Mouse (Mus musculus): ENCODE measurements around the gene Hykk. TPM values are rescaled to one million over a fixed set of nuclear protein-coding genes. Genes with fewer than 3 reads are reported as not detected.
A peak's percentile ranks its signal among the peaks of the same experiment; 100 is the strongest.

Hykk gene
- polyA plus RNA-seq, 2 experiments = 0.76 to 1.8 TPM

- H3K9me3 ChIP-seq (ENCODE audit: control insufficient read depth, low read length) = no peaks in the 10 kb centered on the region
- 44% methylated on average over 3 of the region's 3 CpGs for WGBS (ENCODE audit: insufficient replicate concordance)
- no peaks in the 10 kb centered on the region for H3K36me3 ChIP-seq (replicated peaks; ENCODE audit: control insufficient read depth, insufficient read depth, low read depth)
- H3K27me3 ChIP-seq (ENCODE audit: control insufficient read depth, insufficient read depth, low read length) = no peaks in the 10 kb centered on the region; the same call in 1 of the 2 replicates
- TF ChIP-seq CTCF (IDR thresholded peaks at IDR 0.05; ENCODE audit: low read depth) (no peak), EP300 (IDR thresholded peaks at IDR 0.05; ENCODE audit: low read depth) (no peak)
- DNase-seq (ENCODE audit: low read depth in 3 of 3, low spot score in 3 of 3) = no peak
- peaks cover 0 to 1% of the 10 kb centered on the region in 2 experiments; a peak in 1 of 4 replicates for H3K4me1 ChIP-seq (replicated peaks; ENCODE audit: control insufficient read depth in 2 of 2, insufficient read depth in 2 of 2, low read length in 1 of 2)
- no peak overlapping the region for H3K9ac ChIP-seq (replicated peaks)
- no peak overlapping the region for H3K4me3 ChIP-seq (ENCODE audit: insufficient read depth in 1 of 2, low read depth in 2 of 2, low read length in 2 of 2)
- no peak for ATAC-seq (ENCODE audit: insufficient read depth)
- no peak overlapping the region for H3K4me2 ChIP-seq (ENCODE audit: low read depth)
- no peak overlapping the region for H3K27ac ChIP-seq
Measured at GRCm38 (mm10) chr9:54990362-54990761, 73.3 kb downstream of the Hykk start.

GRCm38 (mm10) chr9:54994381-54994780 is 77.3 kb downstream of the Hykk start:
- no peak for DNase-seq (ENCODE audit: low read depth in 3 of 3, low spot score in 3 of 3)

GRCm38 (mm10) chr9:54995645-54996044 is 78.6 kb downstream of the Hykk start:
- 13% methylated on average over 3 of the region's 3 CpGs for WGBS (ENCODE audit: insufficient replicate concordance)
- Histone ChIP-seq H3K4me3 (ENCODE audit: insufficient read depth in 1 of 2, low read depth in 2 of 2, low read length in 2 of 2) (no peak overlapping the region), H3K4me1 (replicated peaks; ENCODE audit: control insufficient read depth in 2 of 2, insufficient read depth in 2 of 2, low read length in 1 of 2) (peaks cover 0 to 2% of the 10 kb centered on the region in 2 experiments; a peak in 2 of 4 replicates), H3K4me2 (ENCODE audit: low read depth) (no peak overlapping the region), H3K36me3 (replicated peaks; ENCODE audit: control insufficient read depth, insufficient read depth, low read depth) (no peaks in the 10 kb centered on the region), H3K27me3 (ENCODE audit: control insufficient read depth, insufficient read depth, low read length) (no peaks in the 10 kb centered on the region; the same call in 1 of the 2 replicates), H3K27ac (no peak overlapping the region), H3K9me3 (ENCODE audit: control insufficient read depth, low read length) (no peaks in the 10 kb centered on the region), H3K9ac (replicated peaks) (no peak overlapping the region)
- DNase-seq (ENCODE audit: low read depth in 3 of 3, low spot score in 3 of 3) (peak in 2 of 3 experiments; percentile 16 to 38), ATAC-seq (ENCODE audit: insufficient read depth) (peak; percentile 68)
- peak; percentile 78 for TF ChIP-seq EP300 (IDR thresholded peaks at IDR 0.05; ENCODE audit: low read depth)
- no peak for TF ChIP-seq CTCF (IDR thresholded peaks at IDR 0.05; ENCODE audit: low read depth)

More at GRCm38 (mm10) chr9:54994381-54994780, 77.3 kb downstream of the Hykk start:
- TF ChIP-seq CTCF (IDR thresholded peaks at IDR 0.05; ENCODE audit: low read depth) (no peak), EP300 (IDR thresholded peaks at IDR 0.05; ENCODE audit: low read depth) (no peak)
- ATAC-seq (ENCODE audit: insufficient read depth) = no peak
- H3K27me3 ChIP-seq (ENCODE audit: control insufficient read depth, insufficient read depth, low read length) = no peaks in the 10 kb centered on the region; the same call in 1 of the 2 replicates
- H3K36me3 ChIP-seq (replicated peaks; ENCODE audit: control insufficient read depth, insufficient read depth, low read depth) = no peaks in the 10 kb centered on the region
- no peaks in the 10 kb centered on the region for H3K9me3 ChIP-seq (ENCODE audit: control insufficient read depth, low read length)
- H3K4me2 ChIP-seq (ENCODE audit: low read depth) = no peak overlapping the region
- no peak overlapping the region for H3K9ac ChIP-seq (replicated peaks)
- WGBS (ENCODE audit: insufficient replicate concordance) = 50% methylated on average over 3 of the region's 3 CpGs
- H3K4me3 ChIP-seq (ENCODE audit: insufficient read depth in 1 of 2, low read depth in 2 of 2, low read length in 2 of 2) = no peak overlapping the region
- H3K27ac ChIP-seq = no peak overlapping the region
- peaks cover 0 to 2% of the 10 kb centered on the region in 2 experiments; a peak in 2 of 4 replicates for H3K4me1 ChIP-seq (replicated peaks; ENCODE audit: control insufficient read depth in 2 of 2, insufficient read depth in 2 of 2, low read length in 1 of 2)

Other genes with a start within 250 kb of the Hykk start
- gene Dnaja4, start 218.4 kb upstream of the Hykk start, polyA plus RNA-seq (2012; rRNA removed) = 11.9 and 16.4 TPM in 2 replicates
- gene Dnaja4, start 218.4 kb upstream of the Hykk start, polyA plus RNA-seq (2014; fragmentation: Nextera tagmentation; extraction: Ambion mirVana) = 20.1 and 20.3 TPM in 2 replicates
- 34.8 and 50.6 TPM in 2 replicates for gene Wdr61, start 182.8 kb upstream of the Hykk start, polyA plus RNA-seq (2012; rRNA removed)
- 106 and 108 TPM in 2 replicates for gene Wdr61, start 182.8 kb upstream of the Hykk start, polyA plus RNA-seq (2014; fragmentation: Nextera tagmentation; extraction: Ambion mirVana)
- gene Crabp1, start 152.5 kb upstream of the Hykk start, polyA plus RNA-seq (2012; rRNA removed) = 0.78 and 0.99 TPM in 2 replicates
- gene Crabp1, start 152.5 kb upstream of the Hykk start, polyA plus RNA-seq (2014; fragmentation: Nextera tagmentation; extraction: Ambion mirVana) = 0.17 and 0.66 TPM in 2 replicates
- gene Ireb2, start 53.5 kb upstream of the Hykk start, polyA plus RNA-seq (2012; rRNA removed) = 6.3 and 8.9 TPM in 2 replicates
- 12.3 and 12.4 TPM in 2 replicates for gene Ireb2, start 53.5 kb upstream of the Hykk start, polyA plus RNA-seq (2014; fragmentation: Nextera tagmentation; extraction: Ambion mirVana)
- gene Psma4, start 33.5 kb downstream of the Hykk start, polyA plus RNA-seq (2012; rRNA removed) = 58.5 and 91.1 TPM in 2 replicates
- gene Psma4, start 33.5 kb downstream of the Hykk start, polyA plus RNA-seq (2014; fragmentation: Nextera tagmentation; extraction: Ambion mirVana) = 170 and 171 TPM in 2 replicates
- 0.04 TPM in 1 of 2 replicates, not detected in the other for gene AY074887, start 33.7 kb downstream of the Hykk start, polyA plus RNA-seq (2012; rRNA removed)
- 0.27 and 0.69 TPM in 2 replicates for gene AY074887, start 33.7 kb downstream of the Hykk start, polyA plus RNA-seq (2014; fragmentation: Nextera tagmentation; extraction: Ambion mirVana)
- 0.02 TPM in 1 of 2 replicates, not detected in the other for gene Chrna5, start 63.6 kb downstream of the Hykk start, polyA plus RNA-seq (2012; rRNA removed)
- 0.05 TPM in 1 of 2 replicates, not detected in the other for gene Chrna5, start 63.6 kb downstream of the Hykk start, polyA plus RNA-seq (2014; fragmentation: Nextera tagmentation; extraction: Ambion mirVana)
- 0.03 TPM in 1 of 2 replicates, not detected in the other for gene Chrna3, start 109.3 kb downstream of the Hykk start, polyA plus RNA-seq (2012; rRNA removed)
- not detected in 2 replicates for gene Chrna3, start 109.3 kb downstream of the Hykk start, polyA plus RNA-seq (2014; fragmentation: Nextera tagmentation; extraction: Ambion mirVana)
- 0.02 TPM in 1 of 2 replicates, not detected in the other for gene Chrnb4, start 131.5 kb downstream of the Hykk start, polyA plus RNA-seq (2012; rRNA removed)
- gene Chrnb4, start 131.5 kb downstream of the Hykk start, polyA plus RNA-seq (2014; fragmentation: Nextera tagmentation; extraction: Ambion mirVana) = not detected in 2 replicates
- 3.6 and 5.3 TPM in 2 replicates for gene Ube2q2, start 231.6 kb downstream of the Hykk start, polyA plus RNA-seq (2012; rRNA removed)
- 11.3 and 11.9 TPM in 2 replicates for gene Ube2q2, start 231.6 kb downstream of the Hykk start, polyA plus RNA-seq (2014; fragmentation: Nextera tagmentation; extraction: Ambion mirVana)

Data from liver, embryonic 14.5 days (tissue).